Mouse (Mus musculus): Measurements from ENCODE around the gene Gm4952. TPM values are rescaled to one million over a fixed set of nuclear protein-coding genes. Genes with fewer than 3 reads are reported as not detected.

Gene Gm4952
- polyA plus RNA-seq, 1 experiment from 2014 or later: not detected

DNA sequence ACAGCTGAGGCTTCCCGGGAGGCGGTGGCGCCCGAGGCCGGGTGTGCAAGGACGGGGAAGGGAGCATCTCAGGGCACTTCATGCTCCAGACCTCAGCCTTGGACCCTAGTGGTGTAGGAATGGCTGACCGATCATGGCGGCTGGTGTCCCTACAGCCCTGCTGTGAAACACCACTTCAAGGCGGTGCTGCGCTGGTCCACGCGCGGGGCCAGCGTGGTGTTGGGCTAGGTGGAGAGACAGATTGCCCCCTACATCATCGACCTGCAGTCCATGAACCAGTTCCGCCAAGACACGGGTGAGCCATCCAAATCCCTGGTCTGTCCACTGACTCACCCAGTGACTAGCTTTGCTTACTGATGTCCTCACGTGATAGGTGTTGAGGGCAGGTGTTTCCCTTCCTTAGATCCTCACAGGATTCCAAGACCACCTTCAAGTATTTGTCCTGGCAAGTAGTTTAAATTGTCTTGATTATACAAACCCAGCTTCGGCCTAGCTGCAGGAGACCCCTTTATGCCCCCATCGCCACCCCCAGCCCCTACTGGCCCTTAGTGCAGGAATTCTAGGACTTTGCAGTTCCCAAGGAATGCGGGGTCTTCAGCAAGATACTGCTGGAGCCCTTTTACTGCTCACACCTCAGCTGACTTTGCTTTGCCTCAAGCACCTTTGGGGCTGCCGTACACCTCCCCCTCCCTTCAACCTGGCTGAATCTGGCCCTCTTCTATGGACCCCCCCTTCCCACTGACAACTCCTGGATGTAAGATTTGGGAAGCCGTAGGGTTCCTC lies 3.3 kb upstream of the Gm4952 start:
- H3K4me1 ChIP-seq (ENCODE audit: control insufficient read depth, insufficient read depth, low read length): no peaks in the 10 kb centered on the region
- H3K27me3 ChIP-seq (ENCODE audit: control insufficient read depth, insufficient read depth, low read length): no peaks in the 10 kb centered on the region
- DNase-seq (ENCODE audit: low spot score) (no peak), ATAC-seq (ENCODE audit: insufficient read depth, low FRiP score, low TSS enrichment) (peak; percentile 57)
- no peak overlapping the region for H3K27ac ChIP-seq (ENCODE audit: low read depth, low read length)
- H3K36me3 ChIP-seq (ENCODE audit: control insufficient read depth, insufficient read depth, low read length): no peaks in the 10 kb centered on the region
- peak overlapping the region; percentile 54 for H3K4me3 ChIP-seq (ENCODE audit: low read depth, low read length)
- H3K9ac ChIP-seq (ENCODE audit: low read length): peak overlapping the region; percentile 55
- peak overlapping the region; percentile 99 for H3K4me2 ChIP-seq (ENCODE audit: low read depth)
- no peaks in the 10 kb centered on the region for H3K9me3 ChIP-seq (ENCODE audit: control insufficient read depth, low read length)
- WGBS: 16% methylated on average over 23 of the region's 23 CpGs

- Histone ChIP-seq H3K27ac (ENCODE audit: low read depth, low read length) (no peak overlapping the region), H3K4me3 (ENCODE audit: low read depth, low read length) (no peak overlapping the region), H3K27me3 (ENCODE audit: control insufficient read depth, insufficient read depth, low read length) (no peaks in the 10 kb centered on the region), H3K36me3 (ENCODE audit: control insufficient read depth, insufficient read depth, low read length) (no peaks in the 10 kb centered on the region), H3K9me3 (ENCODE audit: control insufficient read depth, low read length) (no peaks in the 10 kb centered on the region), H3K4me2 (ENCODE audit: low read depth) (no peak overlapping the region), H3K9ac (ENCODE audit: low read length) (no peak overlapping the region), H3K4me1 (ENCODE audit: control insufficient read depth, insufficient read depth, low read length) (no peaks in the 10 kb centered on the region)
- ATAC-seq (ENCODE audit: insufficient read depth, low FRiP score, low TSS enrichment): no peak
- DNase-seq (ENCODE audit: low spot score): no peak
- WGBS: 53% methylated on average over 3 of the region's 3 CpGs
These were observed 2.7 kb upstream of the Gm4952 start for GRCm38 (mm10) chr19:12597073-12597405.

GRCm38 (mm10) chr19:12598674-12599073 lies 1.1 kb upstream of the Gm4952 start:
- Histone ChIP-seq H3K36me3 (ENCODE audit: control insufficient read depth, insufficient read depth, low read length) (no peaks in the 10 kb centered on the region), H3K4me1 (ENCODE audit: control insufficient read depth, insufficient read depth, low read length) (no peaks in the 10 kb centered on the region), H3K9ac (ENCODE audit: low read length) (no peak overlapping the region), H3K27ac (ENCODE audit: low read depth, low read length) (no peak overlapping the region), H3K9me3 (ENCODE audit: control insufficient read depth, low read length) (no peaks in the 10 kb centered on the region), H3K4me2 (ENCODE audit: low read depth) (no peak overlapping the region), H3K4me3 (ENCODE audit: low read depth, low read length) (no peak overlapping the region), H3K27me3 (ENCODE audit: control insufficient read depth, insufficient read depth, low read length) (no peaks in the 10 kb centered on the region)
- 76% methylated on average over 3 of the region's 3 CpGs for WGBS
- ATAC-seq (ENCODE audit: insufficient read depth, low FRiP score, low TSS enrichment) (no peak), DNase-seq (ENCODE audit: low spot score) (no peak)

- no peak for ATAC-seq (ENCODE audit: insufficient read depth, low FRiP score, low TSS enrichment)
- H3K4me3 ChIP-seq (ENCODE audit: low read depth, low read length): no peak overlapping the region
- H3K4me1 ChIP-seq (ENCODE audit: control insufficient read depth, insufficient read depth, low read length): no peaks in the 10 kb centered on the region
- H3K36me3 ChIP-seq (ENCODE audit: control insufficient read depth, insufficient read depth, low read length): no peaks in the 10 kb centered on the region
- H3K27me3 ChIP-seq (ENCODE audit: control insufficient read depth, insufficient read depth, low read length): no peaks in the 10 kb centered on the region
- no peak overlapping the region for H3K4me2 ChIP-seq (ENCODE audit: low read depth)
- H3K9me3 ChIP-seq (ENCODE audit: control insufficient read depth, low read length): no peaks in the 10 kb centered on the region
- DNase-seq (ENCODE audit: low spot score): no peak
- 12% methylated on average over 2 of the region's 2 CpGs for WGBS
- no peak overlapping the region for H3K9ac ChIP-seq (ENCODE audit: low read length)
- H3K27ac ChIP-seq (ENCODE audit: low read depth, low read length): no peak overlapping the region
These were observed 1.1 kb downstream of the Gm4952 start for GRCm38 (mm10) chr19:12600684-12601480.

- no peak overlapping the region for H3K4me2 ChIP-seq (ENCODE audit: low read depth)
- H3K36me3 ChIP-seq (ENCODE audit: control insufficient read depth, insufficient read depth, low read length): no peaks in the 10 kb centered on the region
- no peaks in the 10 kb centered on the region for H3K9me3 ChIP-seq (ENCODE audit: control insufficient read depth, low read length)
- ATAC-seq (ENCODE audit: insufficient read depth, low FRiP score, low TSS enrichment) (no peak), DNase-seq (ENCODE audit: low spot score) (no peak)
- H3K4me3 ChIP-seq (ENCODE audit: low read depth, low read length): no peak overlapping the region
- H3K27me3 ChIP-seq (ENCODE audit: control insufficient read depth, insufficient read depth, low read length): no peaks in the 10 kb centered on the region
- H3K9ac ChIP-seq (ENCODE audit: low read length): no peak overlapping the region
- H3K27ac ChIP-seq (ENCODE audit: low read depth, low read length): no peak overlapping the region
- no peaks in the 10 kb centered on the region for H3K4me1 ChIP-seq (ENCODE audit: control insufficient read depth, insufficient read depth, low read length)
These were observed 8.6 kb downstream of the Gm4952 start for GRCm38 (mm10) chr19:12608336-12608735.

- Histone ChIP-seq H3K4me1 (ENCODE audit: control insufficient read depth, insufficient read depth, low read length) (no peaks in the 10 kb centered on the region), H3K27ac (ENCODE audit: low read depth, low read length) (no peak overlapping the region), H3K27me3 (ENCODE audit: control insufficient read depth, insufficient read depth, low read length) (no peaks in the 10 kb centered on the region), H3K4me2 (ENCODE audit: low read depth) (no peak overlapping the region), H3K4me3 (ENCODE audit: low read depth, low read length) (no peak overlapping the region), H3K36me3 (ENCODE audit: control insufficient read depth, insufficient read depth, low read length) (no peaks in the 10 kb centered on the region), H3K9ac (ENCODE audit: low read length) (no peak overlapping the region), H3K9me3 (ENCODE audit: control insufficient read depth, low read length) (no peaks in the 10 kb centered on the region)
- WGBS: 76% methylated on average over 1 of the region's 1 CpGs
- DNase-seq (ENCODE audit: low spot score): no peak
- no peak for ATAC-seq (ENCODE audit: insufficient read depth, low FRiP score, low TSS enrichment)
These were observed 13.9 kb downstream of the Gm4952 start for GRCm38 (mm10) chr19:12613646-12614045.

GRCm38 (mm10) chr19:12633176-12633575 lies 33.4 kb downstream of the Gm4952 start, which contains the start of gene Glyat:
TSS of gene Glyat (plus strand) at chr19:12633308.
- WGBS: 81% methylated on average over 4 of the region's 4 CpGs
- H3K36me3 ChIP-seq (ENCODE audit: control insufficient read depth, insufficient read depth, low read length): no peaks in the 10 kb centered on the region
- H3K27ac ChIP-seq (ENCODE audit: low read depth, low read length): no peak within 1 kb of the TSS
- no peak for DNase-seq (ENCODE audit: low spot score)
- no peaks in the 10 kb centered on the region for H3K27me3 ChIP-seq (ENCODE audit: control insufficient read depth, insufficient read depth, low read length)
- no peak within 1 kb of the TSS for H3K4me2 ChIP-seq (ENCODE audit: low read depth)
- H3K4me3 ChIP-seq (ENCODE audit: low read depth, low read length): no peak within 1 kb of the TSS
- H3K4me1 ChIP-seq (ENCODE audit: control insufficient read depth, insufficient read depth, low read length): no peaks in the 10 kb centered on the region
- H3K9ac ChIP-seq (ENCODE audit: low read length): no peak within 1 kb of the TSS
- H3K9me3 ChIP-seq (ENCODE audit: control insufficient read depth, low read length): no peaks in the 10 kb centered on the region
- ATAC-seq (ENCODE audit: insufficient read depth, low FRiP score, low TSS enrichment): no peak

DNA sequence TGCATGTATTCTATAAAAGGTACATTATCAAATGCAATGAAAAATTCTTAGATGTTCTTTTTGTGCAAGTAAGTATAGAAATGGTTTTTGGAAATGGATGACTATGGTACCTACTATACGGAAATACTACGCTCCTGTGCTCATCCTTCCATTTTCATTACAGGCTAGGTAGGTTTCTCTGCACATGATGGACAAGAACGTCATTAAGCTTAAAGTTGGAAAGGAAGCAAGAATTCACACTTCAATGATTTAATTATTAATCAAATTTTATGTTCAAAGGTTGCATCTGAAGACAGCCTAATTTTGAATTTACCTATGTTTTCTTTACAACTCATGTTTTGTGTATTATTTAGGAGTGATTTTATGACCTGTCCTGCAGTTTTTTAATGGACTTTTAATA lies 34.5 kb downstream of the Gm4952 start:
- ATAC-seq (ENCODE audit: insufficient read depth, low FRiP score, low TSS enrichment): no peak
- Histone ChIP-seq H3K36me3 (ENCODE audit: control insufficient read depth, insufficient read depth, low read length) (no peaks in the 10 kb centered on the region), H3K9me3 (ENCODE audit: control insufficient read depth, low read length) (no peaks in the 10 kb centered on the region), H3K4me3 (ENCODE audit: low read depth, low read length) (no peak overlapping the region), H3K4me2 (ENCODE audit: low read depth) (no peak overlapping the region), H3K9ac (ENCODE audit: low read length) (no peak overlapping the region), H3K27ac (ENCODE audit: low read depth, low read length) (no peak overlapping the region), H3K4me1 (ENCODE audit: control insufficient read depth, insufficient read depth, low read length) (no peaks in the 10 kb centered on the region), H3K27me3 (ENCODE audit: control insufficient read depth, insufficient read depth, low read length) (no peaks in the 10 kb centered on the region)
- WGBS: 96% methylated on average over 3 of the region's 3 CpGs
- DNase-seq (ENCODE audit: low spot score): no peak

- Histone ChIP-seq H3K9ac (ENCODE audit: low read length) (no peak overlapping the region), H3K27me3 (ENCODE audit: control insufficient read depth, insufficient read depth, low read length) (no peaks in the 10 kb centered on the region), H3K36me3 (ENCODE audit: control insufficient read depth, insufficient read depth, low read length) (no peaks in the 10 kb centered on the region), H3K4me3 (ENCODE audit: low read depth, low read length) (no peak overlapping the region), H3K4me1 (ENCODE audit: control insufficient read depth, insufficient read depth, low read length) (no peaks in the 10 kb centered on the region), H3K9me3 (ENCODE audit: control insufficient read depth, low read length) (no peaks in the 10 kb centered on the region), H3K4me2 (ENCODE audit: low read depth) (no peak overlapping the region), H3K27ac (ENCODE audit: low read depth, low read length) (no peak overlapping the region)
- ATAC-seq (ENCODE audit: insufficient read depth, low FRiP score, low TSS enrichment) (no peak), DNase-seq (ENCODE audit: low spot score) (no peak)
- WGBS: 89% methylated on average over 4 of the region's 4 CpGs
These were observed 35.2 kb downstream of the Gm4952 start for GRCm38 (mm10) chr19:12634963-12635362.
